Mouse (Mus musculus) midbrain, embryonic 10.5 days (tissue): ENCODE measurements around the gene Armh1. TPM values are rescaled to one million over a fixed set of nuclear protein-coding genes. Genes with fewer than 3 reads are reported as not detected.

Source experiments
- DNase-seq: peaks from one replicate; pipeline ENCODE4 v3.0.0-alpha.2; 2017; ENCODE audit warnings: low spot score
- H3K27ac ChIP-seq: fragments of 300-500 bp; sonication (generic); replicated peaks from 2 replicates; pipeline ENCODE4 v1.5.1; 2016; ENCODE audit warnings: mild to moderate bottlenecking
- H3K27me3 ChIP-seq: fragments of 300-500 bp; sonication (generic); 2 replicates; pipeline ENCODE4 v1.6.1; 2016; ENCODE audit warnings: low read depth, mild to moderate bottlenecking; ENCODE audit not compliant: poor library complexity, severe bottlenecking
- H3K36me3 ChIP-seq: fragments of 300-500 bp; sonication (generic); 2 replicates; pipeline ENCODE4 v1.6.1; 2016; ENCODE audit warnings: mild to moderate bottlenecking, moderate library complexity
- H3K4me1 ChIP-seq: fragments of 300-500 bp; sonication (generic); 2 replicates; pipeline ENCODE4 v1.6.1; 2016
- H3K4me3 ChIP-seq: fragments of 300-500 bp; sonication (generic); 2 replicates; pipeline ENCODE4 v1.5.1; 2016; ENCODE audit warnings: mild to moderate bottlenecking, moderate library complexity
- H3K9me3 ChIP-seq: fragments of 300-500 bp; sonication (generic); replicated peaks from 2 replicates; pipeline ENCODE4 v1.6.1; 2016; ENCODE audit warnings: mild to moderate bottlenecking
- WGBS: fragments of 180-500 bp; shearing (Covaris S2); methylation state at CpG from one replicate; pipeline ENCODE4 v1.1.7; 2016; 5-methylcytosine and 5-hydroxymethylcytosine counted together
- polyA plus RNA-seq: library from polyadenylated mRNA; unstranded; fragments of >200 nt; fragmentation: Nextera tagmentation; extraction: Ambion mirVana; gene quantifications from 2 replicates; pipeline ENCODE4 v1.2.1, GENCODE M21; 2016

The Armh1 gene
- polyA plus RNA-seq, 1 experiment from 2014 or later: 0.22 TPM

- no peak overlapping the region for H3K4me3 ChIP-seq
- peaks cover 4% of the 10 kb centered on the region; the same call in 1 of the 2 replicates for H3K9me3 ChIP-seq
- DNase-seq: no peak
- 0 out of 2 replicates have a peak overlapping the region, but pooled peaks have one; percentile 23 for H3K27ac ChIP-seq
- WGBS: 91% methylated on average over 8 of the region's 8 CpGs
- H3K36me3 ChIP-seq: peaks cover 95% of the 10 kb centered on the region
- H3K27me3 ChIP-seq: peaks cover 90% of the 10 kb centered on the region
- H3K4me1 ChIP-seq: peaks cover 88% of the 10 kb centered on the region
Measured at GRCm38 (mm10) chr4:117280397-117280930, 28.5 kb upstream of the Armh1 start.

DNA sequence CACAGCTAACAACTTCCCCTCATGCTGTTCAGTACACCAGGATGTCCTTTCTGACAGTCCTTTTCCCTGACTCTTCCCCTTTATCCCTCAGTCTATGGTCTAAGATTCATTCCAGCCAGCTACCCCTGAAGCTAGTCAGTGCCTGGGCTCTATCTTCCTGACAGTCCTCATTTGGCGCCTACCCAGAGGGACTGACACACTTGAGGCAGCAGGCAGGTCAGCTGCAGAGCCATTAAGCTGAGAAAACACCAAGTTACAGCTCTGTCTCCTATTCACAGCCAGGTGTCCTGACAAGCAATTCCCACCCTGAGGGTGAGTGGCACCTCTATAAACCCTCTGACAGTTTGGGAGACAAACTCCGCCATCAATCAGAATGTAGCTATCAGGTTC, 27.3 kb upstream of the Armh1 start:
- H3K36me3 ChIP-seq: peaks cover 95% of the 10 kb centered on the region
- peaks cover 16% of the 10 kb centered on the region for H3K9me3 ChIP-seq
- H3K27ac ChIP-seq: peak overlapping the region; percentile 59; the same call in 1 of the 2 replicates
- WGBS: 85% methylated on average over 2 of the region's 2 CpGs
- DNase-seq: no peak
- no peak overlapping the region for H3K4me3 ChIP-seq
- peaks cover 90% of the 10 kb centered on the region for H3K27me3 ChIP-seq
- H3K4me1 ChIP-seq: peaks cover 75% of the 10 kb centered on the region

DNA sequence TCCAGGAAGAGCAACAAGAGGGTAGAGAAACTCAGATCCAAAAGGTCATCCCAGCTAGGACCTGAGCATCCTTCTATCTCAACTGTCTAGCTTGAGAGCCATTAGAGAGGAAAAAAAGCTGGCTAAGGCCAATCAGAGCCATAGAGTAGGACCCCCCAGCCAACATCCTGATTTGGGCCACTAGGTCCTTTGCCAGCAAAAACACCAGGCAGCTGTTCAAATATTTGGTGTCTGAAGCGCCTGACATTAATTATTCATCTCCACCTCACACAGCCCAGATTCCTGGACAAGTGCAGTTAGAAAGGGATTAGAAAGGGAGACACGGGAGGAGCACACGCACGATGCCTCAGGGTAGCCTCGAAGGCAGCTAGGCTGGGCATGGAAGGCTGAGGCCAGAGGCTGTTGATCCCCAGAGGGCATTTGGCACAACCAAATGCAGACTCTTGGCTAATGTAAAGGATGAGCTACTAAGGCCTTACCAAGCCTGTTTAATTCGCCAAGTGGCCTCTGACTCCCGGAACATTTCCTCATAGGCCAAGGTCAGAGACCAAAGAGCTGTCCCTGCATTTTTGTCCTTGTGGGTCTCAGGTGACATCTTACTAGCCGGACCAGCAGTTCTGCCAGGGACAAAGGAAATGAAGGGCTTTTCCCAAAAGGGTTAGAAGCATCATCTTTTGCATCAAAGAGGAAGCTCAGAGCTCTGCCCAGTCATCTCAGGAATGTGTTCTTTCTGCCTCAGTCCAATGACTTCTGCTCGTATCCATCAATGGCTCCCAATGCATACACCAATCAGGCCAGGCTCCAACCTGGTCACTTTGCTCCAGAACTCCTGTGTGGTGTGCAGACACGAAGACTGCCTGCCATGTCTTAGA, 26.7 kb upstream of the Armh1 start:
- peaks cover 21% of the 10 kb centered on the region for H3K9me3 ChIP-seq
- peaks cover 69% of the 10 kb centered on the region for H3K4me1 ChIP-seq
- 78% methylated on average over 10 of the region's 10 CpGs for WGBS
- peaks cover 98% of the 10 kb centered on the region for H3K36me3 ChIP-seq
- H3K27me3 ChIP-seq: peaks cover 94% of the 10 kb centered on the region
- 0 out of 2 replicates have a peak overlapping the region, but pooled peaks have one; percentile 38 for H3K27ac ChIP-seq
- H3K4me3 ChIP-seq: no peak overlapping the region
- DNase-seq: no peak

- H3K4me1 ChIP-seq: peaks cover 69% of the 10 kb centered on the region
Measured at GRCm38 (mm10) chr4:117277687-117278086, 25.8 kb upstream of the Armh1 start.

DNA sequence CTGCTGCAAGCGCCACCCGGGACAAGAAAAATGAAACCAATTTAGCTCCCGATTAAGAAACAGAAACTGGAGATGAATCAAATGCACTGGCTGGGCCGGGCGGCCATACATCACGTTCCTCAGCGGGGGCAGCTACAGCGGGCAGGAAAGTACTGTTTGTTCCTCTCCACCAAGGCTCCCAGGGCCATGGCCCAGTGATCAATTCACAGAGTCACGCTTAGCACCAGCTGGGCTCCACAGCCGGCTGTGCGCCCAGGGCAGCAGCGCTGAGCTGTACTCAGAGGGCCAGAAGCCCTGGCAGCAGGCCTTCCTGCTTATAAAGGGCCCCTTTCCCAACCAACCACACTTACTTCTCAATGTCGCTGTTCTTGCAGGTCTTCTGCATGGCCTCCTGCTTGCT, 25.1 kb upstream of the Armh1 start:
- WGBS: 92% methylated on average over 13 of the region's 13 CpGs
- Histone ChIP-seq H3K4me1 (peaks cover 69% of the 10 kb centered on the region), H3K9me3 (peaks cover 21% of the 10 kb centered on the region), H3K27ac (0 out of 2 replicates have a peak overlapping the region, but pooled peaks have one; percentile 9), H3K4me3 (no peak overlapping the region), H3K36me3 (peaks cover 100% of the 10 kb centered on the region), H3K27me3 (peaks cover 100% of the 10 kb centered on the region)
- DNase-seq: no peak

More at GRCm38 (mm10) chr4:117277687-117278086, 25.8 kb upstream of the Armh1 start:
- peak overlapping the region; percentile 38; the same call in 1 of the 2 replicates for H3K27ac ChIP-seq
- no peak overlapping the region for H3K4me3 ChIP-seq
- WGBS: 96% methylated on average over 7 of the region's 7 CpGs
- H3K9me3 ChIP-seq: peaks cover 21% of the 10 kb centered on the region
- DNase-seq: no peak
- peaks cover 100% of the 10 kb centered on the region for H3K36me3 ChIP-seq
- H3K27me3 ChIP-seq: peaks cover 100% of the 10 kb centered on the region

- peaks cover 21% of the 10 kb centered on the region for H3K9me3 ChIP-seq
- WGBS: 93% methylated on average over 17 of the region's 17 CpGs
- H3K4me1 ChIP-seq: peaks cover 68% of the 10 kb centered on the region
- 0 out of 2 replicates have a peak overlapping the region, but pooled peaks have one; percentile 9 for H3K27ac ChIP-seq
- peaks cover 100% of the 10 kb centered on the region for H3K27me3 ChIP-seq
- no peak overlapping the region for H3K4me3 ChIP-seq
- no peak for DNase-seq
- H3K36me3 ChIP-seq: peaks cover 100% of the 10 kb centered on the region
Measured at GRCm38 (mm10) chr4:117276281-117276711, 24.4 kb upstream of the Armh1 start.

- Histone ChIP-seq H3K9me3 (peaks cover 21% of the 10 kb centered on the region), H3K36me3 (peaks cover 87% of the 10 kb centered on the region), H3K4me3 (no peak overlapping the region), H3K27me3 (peaks cover 100% of the 10 kb centered on the region), H3K27ac (no peak overlapping the region), H3K4me1 (peaks cover 61% of the 10 kb centered on the region)
- WGBS: 95% methylated on average over 4 of the region's 4 CpGs
- no peak for DNase-seq
Measured at GRCm38 (mm10) chr4:117274720-117275119, 22.8 kb upstream of the Armh1 start.

DNA sequence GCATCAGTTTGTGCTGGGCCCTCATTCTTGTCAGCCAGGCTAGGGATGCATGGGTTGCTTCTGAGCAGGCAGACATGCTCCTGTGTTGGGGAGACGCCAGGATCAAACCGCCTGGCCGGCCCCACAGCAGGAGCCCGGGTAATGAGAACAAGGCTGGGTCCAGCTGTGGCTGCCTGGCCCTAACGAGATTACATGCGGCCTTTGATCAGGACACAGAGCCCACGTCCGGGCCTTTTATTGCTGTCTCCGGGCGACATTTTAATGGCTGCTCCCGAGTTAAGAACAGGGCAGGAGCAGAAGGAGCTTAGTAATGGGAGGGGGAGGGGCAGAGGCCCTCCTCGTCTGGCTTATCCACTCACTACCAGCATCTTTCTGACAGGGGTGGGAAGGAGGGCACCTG, 20.5 kb upstream of the Armh1 start:
- Histone ChIP-seq H3K27ac (peak overlapping the region; percentile 65), H3K9me3 (peaks cover 21% of the 10 kb centered on the region), H3K4me3 (no peak overlapping the region), H3K27me3 (peaks cover 100% of the 10 kb centered on the region), H3K4me1 (peaks cover 41% of the 10 kb centered on the region), H3K36me3 (peaks cover 64% of the 10 kb centered on the region)
- WGBS: 6% methylated on average over 12 of the region's 12 CpGs
- peak; percentile 66 for DNase-seq

- peaks cover 16% of the 10 kb centered on the region for H3K9me3 ChIP-seq
- H3K27me3 ChIP-seq: peaks cover 97% of the 10 kb centered on the region
Measured at GRCm38 (mm10) chr4:117270278-117270677, 18.4 kb upstream of the Armh1 start.

DNA sequence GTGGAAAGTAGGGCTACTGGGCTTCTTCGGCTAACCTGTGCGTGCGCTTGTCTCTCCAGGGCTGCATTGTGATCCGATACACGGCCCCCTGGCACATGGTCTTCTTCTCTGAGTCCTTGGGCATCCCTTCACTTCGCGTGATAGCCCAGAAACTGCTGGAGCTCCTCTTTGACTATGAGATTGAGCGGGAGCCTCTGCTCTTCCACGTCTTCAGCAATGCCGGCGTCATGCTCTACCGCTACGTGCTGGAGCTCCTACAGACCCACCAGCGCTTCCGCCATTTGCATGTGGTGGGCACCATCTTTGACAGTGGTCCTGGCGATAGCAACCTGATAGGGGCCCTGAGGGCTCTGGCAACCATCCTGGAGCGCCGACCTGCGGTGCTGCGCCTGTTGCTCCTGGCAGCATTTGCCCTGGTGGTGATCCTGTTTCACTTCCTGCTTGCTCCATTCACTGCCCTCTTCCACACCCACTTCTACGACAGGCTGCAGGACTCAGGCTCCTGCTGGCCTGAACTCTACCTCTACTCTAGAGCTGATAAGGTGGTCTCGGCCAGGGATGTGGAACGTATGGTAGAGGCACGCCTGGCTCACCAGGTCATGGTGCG, 16.0 kb upstream of the Armh1 start:
- DNase-seq: no peak
- H3K36me3 ChIP-seq: peaks cover 19% of the 10 kb centered on the region
- no peak overlapping the region for H3K27ac ChIP-seq
- 85% methylated on average over 25 of the region's 25 CpGs for WGBS
- no peaks in the 10 kb centered on the region for H3K9me3 ChIP-seq
- peaks cover 74% of the 10 kb centered on the region for H3K27me3 ChIP-seq
- no peak overlapping the region for H3K4me3 ChIP-seq
- peaks cover 30% of the 10 kb centered on the region for H3K4me1 ChIP-seq

More at GRCm38 (mm10) chr4:117270278-117270677, 18.4 kb upstream of the Armh1 start:
- H3K36me3 ChIP-seq: peaks cover 43% of the 10 kb centered on the region
- H3K27ac ChIP-seq: no peak overlapping the region
- peaks cover 33% of the 10 kb centered on the region for H3K4me1 ChIP-seq
- DNase-seq: peak; percentile 78
- WGBS: 15% methylated on average over 6 of the region's 6 CpGs
- no peak overlapping the region for H3K4me3 ChIP-seq

- peak; percentile 75 for DNase-seq
- H3K36me3 ChIP-seq: peaks cover 13% of the 10 kb centered on the region
- H3K4me1 ChIP-seq: peaks cover 29% of the 10 kb centered on the region
- no peak overlapping the region for H3K27ac ChIP-seq
- peaks cover 67% of the 10 kb centered on the region for H3K27me3 ChIP-seq
- H3K9me3 ChIP-seq: no peaks in the 10 kb centered on the region
- H3K4me3 ChIP-seq: no peak overlapping the region
- WGBS: 8% methylated on average over 2 of the region's 2 CpGs
Measured at GRCm38 (mm10) chr4:117267284-117267683, 15.4 kb upstream of the Armh1 start.

- Histone ChIP-seq H3K36me3 (no peaks in the 10 kb centered on the region), H3K9me3 (no peaks in the 10 kb centered on the region), H3K4me1 (peaks cover 9% of the 10 kb centered on the region), H3K27ac (no peak overlapping the region), H3K27me3 (peaks cover 30% of the 10 kb centered on the region), H3K4me3 (no peak overlapping the region)
- 68% methylated on average over 8 of the region's 8 CpGs for WGBS
- no peak for DNase-seq
Measured at GRCm38 (mm10) chr4:117262987-117263386, 11.1 kb upstream of the Armh1 start.
